Mouse (Mus musculus) myocyte (in vitro differentiated cells): ENCODE data around the gene Sult5a1. TPM values are rescaled to one million over a fixed set of nuclear protein-coding genes. Genes with fewer than 3 reads are reported as not detected.

Experiments used
- H3K27me3 ChIP-seq: one replicate; pipeline ENCODE4 v1.6.1; 2011; ENCODE audit not compliant: control insufficient read depth, insufficient read depth, insufficient read length
- H3K36me3 ChIP-seq: one replicate; pipeline ENCODE4 v1.6.1; 2011; ENCODE audit not compliant: control insufficient read depth, insufficient read depth
- H3K4me2 ChIP-seq: one replicate; pipeline ENCODE4 v1.6.1; 2011; ENCODE audit warnings: low read depth, control low read depth
- H3K4me3 ChIP-seq: one replicate; pipeline ENCODE4 v1.5.1; 2011; ENCODE audit warnings: mild to moderate bottlenecking, control low read depth, moderate library complexity
- H3K79me2 ChIP-seq: one replicate; pipeline ENCODE4 v1.6.1; 2011; ENCODE audit not compliant: control insufficient read depth, insufficient read depth
- H3ac ChIP-seq: one replicate; pipeline ENCODE4 v1.6.1; 2011; ENCODE audit not compliant: control insufficient read depth, insufficient read length
- CEBPB ChIP-seq: IDR thresholded peaks from 2 replicates; pipeline ENCODE4 v1.6.1; 2011; ENCODE audit warnings: mild to moderate bottlenecking, moderate library complexity; ENCODE audit not compliant: poor library complexity, insufficient read depth, severe bottlenecking
- E2F4 ChIP-seq: IDR thresholded peaks from one replicate; pipeline ENCODE4 v1.6.1; 2011; ENCODE audit warnings: mild to moderate bottlenecking, control low read depth, moderate library complexity; ENCODE audit not compliant: insufficient read depth
- MAX ChIP-seq: IDR thresholded peaks from one replicate; pipeline ENCODE4 v1.6.1; 2011; ENCODE audit warnings: low read depth, mild to moderate bottlenecking, control low read depth
- MYOD1 ChIP-seq, 3 experiments: IDR thresholded peaks; one replicate each; pipeline ENCODE4 v1.6.1; 2011; ENCODE audit warnings: control low read depth in 2 of 3, low read depth in 2 of 3, mild to moderate bottlenecking in 2 of 3, moderate library complexity in 1 of 3; ENCODE audit not compliant: insufficient read length in 2 of 3, control insufficient read depth in 1 of 3
- MYOG ChIP-seq, 3 experiments: IDR thresholded peaks; one replicate each; pipeline ENCODE4 v1.6.1; 2011; ENCODE audit warnings: control low read depth in 2 of 3, low read depth in 2 of 3, mild to moderate bottlenecking in 2 of 3; ENCODE audit not compliant: insufficient read length in 2 of 3, control insufficient read depth in 1 of 3, insufficient read depth in 1 of 3
- POLR2A ChIP-seq: IDR thresholded peaks from one replicate; pipeline ENCODE4 v1.6.1; 2011; ENCODE audit warnings: low read depth, mild to moderate bottlenecking, control low read depth, moderate library complexity; ENCODE audit not compliant: insufficient read length
- POLR2AphosphoS2 ChIP-seq: IDR thresholded peaks from one replicate; pipeline ENCODE4 v1.6.1; 2011; ENCODE audit warnings: low read depth, control low read depth; ENCODE audit not compliant: insufficient read length
- REST ChIP-seq: IDR thresholded peaks from one replicate; pipeline ENCODE4 v1.6.1; 2011; ENCODE audit warnings: mild to moderate bottlenecking, control low read depth, moderate library complexity; ENCODE audit not compliant: insufficient read depth, insufficient read length
- SRF ChIP-seq: IDR thresholded peaks from one replicate; pipeline ENCODE4 v1.6.1; 2011; ENCODE audit warnings: low read depth; ENCODE audit not compliant: control insufficient read depth, insufficient read length
- TCF12 ChIP-seq: IDR thresholded peaks from one replicate; pipeline ENCODE4 v1.6.1; 2011; ENCODE audit warnings: mild to moderate bottlenecking, control low read depth; ENCODE audit not compliant: poor library complexity, insufficient read depth, severe bottlenecking
- TCF3 ChIP-seq: IDR thresholded peaks from one replicate; pipeline ENCODE4 v1.6.1; 2011; ENCODE audit warnings: low read depth, control low read depth; ENCODE audit not compliant: insufficient read length
- USF1 ChIP-seq: IDR thresholded peaks from one replicate; pipeline ENCODE4 v1.6.1; 2011; ENCODE audit warnings: low read depth, mild to moderate bottlenecking, control low read depth, moderate library complexity
- polyA plus RNA-seq: library from polyadenylated mRNA; unstranded; fragments of >200 nt; fragmentation: generic; extraction: Trizol; gene quantifications from one replicate; pipeline ENCODE4 v1.2.1, GENCODE M21; 2012; ENCODE audit warnings: missing spikeins

The Sult5a1 gene
- polyA plus RNA-seq, 1 experiment = 0.08 TPM

DNA sequence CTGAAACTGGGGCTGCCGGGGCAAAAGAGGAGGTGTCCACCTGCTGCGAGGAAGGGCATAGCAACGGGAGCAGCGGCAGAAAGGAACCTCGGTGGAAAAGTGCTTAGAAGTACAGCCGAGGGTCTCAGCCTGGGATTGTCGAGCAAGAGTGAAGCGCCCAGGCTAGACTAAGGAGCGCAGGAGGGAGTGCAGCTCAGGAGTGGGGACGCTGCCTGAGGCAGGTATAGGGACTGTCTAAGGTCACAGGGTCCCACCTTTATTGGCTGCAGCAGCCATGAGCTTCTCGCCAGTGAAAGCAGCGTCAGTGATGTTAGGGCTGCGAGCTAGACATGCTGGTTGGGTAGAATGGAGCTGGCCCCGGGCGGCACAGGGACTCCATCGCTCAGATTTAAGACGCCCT lies 40.4 kb downstream of the Sult5a1 start:
- H3K36me3 ChIP-seq = no peaks in the 10 kb centered on the region
- peaks cover 12% of the 10 kb centered on the region for H3K27me3 ChIP-seq
- H3K4me2 ChIP-seq = no peak overlapping the region
- H3ac ChIP-seq = no peak overlapping the region
- TF ChIP-seq MYOG (IDR thresholded peaks at IDR 0.05; ENCODE audit: control insufficient read depth in 1 of 3, insufficient read depth in 1 of 3, insufficient read length in 2 of 3, low read depth in 2 of 3) (no peak), E2F4 (no peak), TCF3 (no peak), MYOD1 (IDR thresholded peaks at IDR 0.05; ENCODE audit: control insufficient read depth in 1 of 3, insufficient read length in 2 of 3, low read depth in 2 of 3) (no peak), CEBPB (no peak), SRF (no peak), MAX (no peak), POLR2A (no peak), USF1 (no peak), POLR2AphosphoS2 (no peak)
- no peaks in the 10 kb centered on the region for H3K79me2 ChIP-seq
- H3K4me3 ChIP-seq = no peak overlapping the region

DNA sequence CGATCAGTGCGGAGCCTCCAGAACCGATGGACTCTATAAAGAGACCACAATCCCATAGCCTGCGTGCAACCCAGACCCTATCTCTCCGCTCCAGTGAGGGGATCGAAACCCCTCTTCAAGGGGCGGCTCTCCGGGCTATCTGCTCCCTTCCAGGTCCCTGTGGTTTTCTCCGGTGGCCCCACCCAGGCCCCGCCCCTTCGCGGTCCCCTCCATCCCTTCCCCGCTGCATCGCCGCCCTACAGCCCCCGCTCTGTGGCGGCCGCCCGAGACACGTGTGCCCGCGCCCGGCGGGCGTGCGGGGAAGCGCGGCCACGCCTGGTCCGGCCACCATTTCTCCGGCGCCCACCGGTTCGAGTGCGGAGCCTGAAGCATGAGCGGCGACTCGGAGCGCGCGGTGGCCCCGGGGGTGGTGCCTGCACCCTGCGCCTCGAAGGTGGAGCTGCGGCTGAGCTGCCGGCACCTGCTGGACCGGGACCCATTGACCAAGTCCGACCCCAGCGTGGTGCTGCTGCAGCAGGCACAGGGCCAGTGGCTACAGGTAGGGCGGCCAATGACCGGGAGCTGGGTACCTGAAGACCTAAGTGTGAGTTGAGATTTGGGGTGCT lies 40.9 kb downstream of the Sult5a1 start, which contains the start of gene Cpne7:
TSS of gene Cpne7 (plus strand) at position 248 of the 605 bp plus-strand sequence.
- Histone ChIP-seq H3K4me3 (no peak within 1 kb of the TSS), H3K4me2 (no peak within 1 kb of the TSS), H3K36me3 (no peaks in the 10 kb centered on the region), H3K79me2 (no peaks in the 10 kb centered on the region), H3K27me3 (peaks cover 12% of the 10 kb centered on the region), H3ac (no peak within 1 kb of the TSS)
- TF ChIP-seq POLR2AphosphoS2 (no peak), MYOD1 (IDR thresholded peaks at IDR 0.05; ENCODE audit: control insufficient read depth in 1 of 3, insufficient read length in 2 of 3, low read depth in 2 of 3) (no peak), TCF12 (no peak), USF1 (no peak), REST (no peak), TCF3 (no peak), MAX (no peak), CEBPB (no peak), MYOG (IDR thresholded peaks at IDR 0.05; ENCODE audit: control insufficient read depth in 1 of 3, insufficient read depth in 1 of 3, insufficient read length in 2 of 3, low read depth in 2 of 3) (no peak), SRF (no peak), E2F4 (no peak), POLR2A (no peak)

DNA sequence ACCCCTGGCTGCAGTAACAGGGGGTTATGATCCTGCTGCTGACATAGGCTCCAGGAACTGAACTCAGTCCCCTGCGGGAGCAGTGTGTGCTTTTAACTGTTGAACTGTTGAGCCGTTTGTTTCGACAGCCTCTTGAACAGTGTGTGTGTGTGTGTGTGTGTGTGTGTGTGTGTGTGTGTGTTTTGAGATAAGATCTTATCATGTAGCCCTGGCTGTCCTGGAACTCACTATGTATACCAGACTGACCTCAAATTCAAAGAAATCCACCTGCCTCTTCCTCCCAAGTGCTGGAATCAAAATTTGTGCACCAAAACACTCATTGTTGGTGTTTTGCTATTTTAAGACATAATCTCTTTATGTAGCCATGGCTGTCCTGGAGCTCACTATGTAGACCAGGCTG lies 43.5 kb downstream of the Sult5a1 start:
- TF ChIP-seq MAX (no peak), POLR2AphosphoS2 (no peak), POLR2A (no peak), USF1 (no peak), CEBPB (no peak), TCF3 (no peak), MYOG (IDR thresholded peaks at IDR 0.05; ENCODE audit: control insufficient read depth in 1 of 3, insufficient read depth in 1 of 3, insufficient read length in 2 of 3, low read depth in 2 of 3) (no peak), E2F4 (no peak), MYOD1 (IDR thresholded peaks at IDR 0.05; ENCODE audit: control insufficient read depth in 1 of 3, insufficient read length in 2 of 3, low read depth in 2 of 3) (no peak), REST (no peak), TCF12 (no peak), SRF (no peak)
- no peaks in the 10 kb centered on the region for H3K79me2 ChIP-seq
- H3K36me3 ChIP-seq = no peaks in the 10 kb centered on the region
- H3K27me3 ChIP-seq = peaks cover 12% of the 10 kb centered on the region
- no peak overlapping the region for H3ac ChIP-seq
- no peak overlapping the region for H3K4me3 ChIP-seq
- no peak overlapping the region for H3K4me2 ChIP-seq

DNA sequence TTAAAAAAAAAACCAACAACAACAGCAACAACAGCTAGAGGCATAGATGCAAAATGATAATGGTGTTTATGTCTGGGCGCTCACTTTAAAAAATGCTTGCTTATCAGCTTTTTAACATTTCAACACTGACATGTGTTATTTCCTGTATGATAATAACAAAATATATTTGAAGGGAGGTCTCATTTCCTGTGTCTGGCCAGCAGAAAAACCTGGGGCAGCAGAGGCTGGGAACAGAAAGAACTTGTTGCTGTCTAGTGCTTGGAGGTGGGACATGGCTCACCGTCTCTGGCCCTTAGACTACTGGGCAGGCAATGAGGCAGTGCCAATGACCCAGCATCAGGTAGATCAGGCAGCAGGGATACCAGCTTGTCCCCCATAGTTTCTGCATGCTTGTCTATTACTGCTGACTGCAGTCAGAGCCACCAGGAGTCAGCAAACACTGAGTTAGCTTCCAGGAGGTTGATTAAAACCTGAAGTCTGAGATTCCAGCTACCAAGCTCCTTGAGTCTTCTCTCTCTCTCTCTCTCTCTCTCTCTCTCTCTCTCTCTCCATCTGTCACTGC lies 44.1 kb downstream of the Sult5a1 start:
- Histone ChIP-seq H3K4me3 (no peak overlapping the region), H3K36me3 (no peaks in the 10 kb centered on the region), H3K27me3 (peaks cover 12% of the 10 kb centered on the region), H3K79me2 (no peaks in the 10 kb centered on the region), H3K4me2 (no peak overlapping the region), H3ac (no peak overlapping the region)
- no peak for TF ChIP-seq REST
- no peak for TF ChIP-seq POLR2A
- TF ChIP-seq TCF12 = no peak
- TF ChIP-seq MAX = no peak
- TF ChIP-seq POLR2AphosphoS2 = no peak
- no peak for TF ChIP-seq E2F4
- TF ChIP-seq MYOD1 (IDR thresholded peaks at IDR 0.05; ENCODE audit: control insufficient read depth in 1 of 3, insufficient read length in 2 of 3, low read depth in 2 of 3) = no peak
- TF ChIP-seq CEBPB = no peak
- no peak for TF ChIP-seq SRF
- TF ChIP-seq TCF3 = no peak
- no peak for TF ChIP-seq MYOG (IDR thresholded peaks at IDR 0.05; ENCODE audit: control insufficient read depth in 1 of 3, insufficient read depth in 1 of 3, insufficient read length in 2 of 3, low read depth in 2 of 3)
- TF ChIP-seq USF1 = no peak
